Mouse (Mus musculus): ENCODE measurements around the gene Olfr922. TPM values are rescaled to one million over a fixed set of nuclear protein-coding genes. Genes with fewer than 3 reads are reported as not detected.

The Olfr922 gene
- polyA plus RNA-seq, 1 experiment from 2014 or later: not detected

Other genes starting within 250 kb of the Olfr922 start
- not detected in 2 replicates for gene Olfr912, start 234.4 kb upstream of the Olfr922 start, polyA plus RNA-seq (2015; fragmentation: Nextera tagmentation; extraction: Ambion mirVana)
- gene Olfr913, start 221.9 kb upstream of the Olfr922 start, polyA plus RNA-seq (2015; fragmentation: Nextera tagmentation; extraction: Ambion mirVana): not detected in 2 replicates
- gene Olfr914, start 209.5 kb upstream of the Olfr922 start, polyA plus RNA-seq (2015; fragmentation: Nextera tagmentation; extraction: Ambion mirVana): not detected in 2 replicates
- gene Olfr916, start 154.7 kb upstream of the Olfr922 start, polyA plus RNA-seq (2015; fragmentation: Nextera tagmentation; extraction: Ambion mirVana): not detected in 2 replicates
- gene Olfr917, start 148.8 kb upstream of the Olfr922 start, polyA plus RNA-seq (2015; fragmentation: Nextera tagmentation; extraction: Ambion mirVana): not detected in 2 replicates
- gene Olfr918, start 140.0 kb upstream of the Olfr922 start, polyA plus RNA-seq (2015; fragmentation: Nextera tagmentation; extraction: Ambion mirVana): not detected in 2 replicates
- gene Olfr919, start 110.9 kb upstream of the Olfr922 start, polyA plus RNA-seq (2015; fragmentation: Nextera tagmentation; extraction: Ambion mirVana): not detected in 2 replicates
- 21.1 and 25.4 TPM in 2 replicates for gene Vwa5a, start 96.3 kb upstream of the Olfr922 start, polyA plus RNA-seq (2015; fragmentation: Nextera tagmentation; extraction: Ambion mirVana)
- not detected in 2 replicates for gene Olfr920, start 62.3 kb upstream of the Olfr922 start, polyA plus RNA-seq (2015; fragmentation: Nextera tagmentation; extraction: Ambion mirVana)
- not detected in 2 replicates for gene Olfr921, start 41.5 kb upstream of the Olfr922 start, polyA plus RNA-seq (2015; fragmentation: Nextera tagmentation; extraction: Ambion mirVana)
- gene Olfr923, start 11.9 kb downstream of the Olfr922 start, polyA plus RNA-seq (2015; fragmentation: Nextera tagmentation; extraction: Ambion mirVana): not detected in 2 replicates
- gene Olfr924, start 29.8 kb downstream of the Olfr922 start, polyA plus RNA-seq (2015; fragmentation: Nextera tagmentation; extraction: Ambion mirVana): not detected in 2 replicates
- not detected in 2 replicates for gene Olfr26, start 40.4 kb downstream of the Olfr922 start, polyA plus RNA-seq (2015; fragmentation: Nextera tagmentation; extraction: Ambion mirVana)
- gene Olfr926, start 62.5 kb downstream of the Olfr922 start, polyA plus RNA-seq (2015; fragmentation: Nextera tagmentation; extraction: Ambion mirVana): not detected in 2 replicates
- not detected in 2 replicates for gene Olfr930, start 115.2 kb downstream of the Olfr922 start, polyA plus RNA-seq (2015; fragmentation: Nextera tagmentation; extraction: Ambion mirVana)
- gene Olfr933, start 157.7 kb downstream of the Olfr922 start, polyA plus RNA-seq (2015; fragmentation: Nextera tagmentation; extraction: Ambion mirVana): not detected in 2 replicates
- gene Olfr934, start 173.7 kb downstream of the Olfr922 start, polyA plus RNA-seq (2015; fragmentation: Nextera tagmentation; extraction: Ambion mirVana): not detected in 2 replicates
- not detected in 2 replicates for gene Olfr935, start 185.1 kb downstream of the Olfr922 start, polyA plus RNA-seq (2015; fragmentation: Nextera tagmentation; extraction: Ambion mirVana)
- gene Olfr146, start 208.8 kb downstream of the Olfr922 start, polyA plus RNA-seq (2015; fragmentation: Nextera tagmentation; extraction: Ambion mirVana): not detected in 2 replicates